Mouse (Mus musculus) heart, adult 18-20 months (tissue): ENCODE measurements around the gene Ephb2. TPM values are rescaled to one million over a fixed set of nuclear protein-coding genes. Genes with fewer than 3 reads are reported as not detected.
A peak's percentile ranks its signal among the peaks of the same experiment; 100 is the strongest.

Experiments used
- DNase-seq, 2 experiments: peaks; one replicate each; pipeline ENCODE4 v3.0.0; 2021 to 2022; ENCODE audit warnings: mixed read lengths in 1 of 2
- microRNA-seq, 2 experiments: library from miRNA; unstranded; fragments of <30 nt; microRNA quantifications; one replicate each; pipeline ENCODE4 v1.2.0; 2022
- total RNA-seq, 2 experiments: library from RNA; stranded (reverse); gene quantifications; 2 replicates each; pipeline ENCODE4 v1.2.3; 2021

Gene Ephb2
- total RNA-seq, 2 experiments from 2014 or later = 0.89 to 0.90 TPM

DNA sequence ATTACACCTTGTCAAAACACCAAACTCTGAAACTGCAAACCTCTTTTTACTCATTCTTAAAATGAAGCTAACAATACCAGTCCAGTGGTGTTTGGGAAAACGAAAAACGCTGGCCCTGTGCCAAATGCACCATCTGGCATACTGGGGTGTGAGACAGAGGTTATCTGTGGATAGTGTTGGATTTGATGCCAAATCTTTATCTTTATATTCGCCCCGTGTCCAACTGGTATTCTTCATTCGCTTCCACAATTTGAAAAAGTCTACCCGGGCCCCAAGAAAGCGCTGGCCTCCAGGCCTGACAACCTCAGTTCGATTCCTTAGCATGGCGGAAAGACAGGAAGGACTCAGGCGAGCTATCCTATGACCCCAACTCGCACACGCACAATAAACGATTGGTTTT is 234.3 kb downstream of the Ephb2 start:
- peak; percentile 46 to 66 for DNase-seq

DNA sequence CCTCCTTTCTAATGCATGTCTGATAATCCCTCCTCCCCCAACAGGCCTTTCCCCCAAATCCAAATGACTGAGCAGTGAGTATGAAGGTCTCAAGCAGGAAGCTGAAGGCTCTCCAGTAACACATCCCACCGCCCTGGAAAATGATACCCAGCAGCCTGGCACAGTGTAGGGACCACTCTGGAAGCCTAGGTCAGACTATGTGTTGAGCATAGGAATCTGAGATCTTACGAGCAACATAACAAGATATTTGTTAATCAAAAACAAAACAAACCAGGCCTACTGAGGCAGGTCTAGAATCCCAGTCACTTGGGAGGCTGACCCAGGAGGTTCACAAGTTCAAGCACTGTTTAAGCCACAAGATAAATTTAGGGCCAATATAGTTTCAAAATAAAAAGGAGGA is 235.3 kb downstream of the Ephb2 start:
- DNase-seq = no peak

DNA sequence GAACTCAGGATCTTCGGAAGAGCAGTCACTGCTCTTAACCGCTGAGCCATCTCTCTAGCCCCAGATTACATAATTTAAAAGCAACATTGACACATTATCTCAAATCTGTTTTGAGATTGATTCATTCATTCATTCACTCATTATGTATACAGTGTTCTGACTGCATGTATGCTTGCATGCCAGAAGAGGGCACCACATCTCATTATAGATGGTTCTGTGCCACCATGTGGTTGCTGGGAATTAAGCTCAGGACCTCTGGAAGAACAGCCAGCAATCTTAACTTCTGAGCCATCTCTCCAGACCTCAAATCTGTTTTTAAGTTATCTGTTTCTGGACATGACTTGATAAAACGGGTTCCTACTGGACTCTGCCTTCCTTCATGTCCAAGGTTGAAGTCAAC is 235.9 kb downstream of the Ephb2 start:
- no peak for DNase-seq

DNA sequence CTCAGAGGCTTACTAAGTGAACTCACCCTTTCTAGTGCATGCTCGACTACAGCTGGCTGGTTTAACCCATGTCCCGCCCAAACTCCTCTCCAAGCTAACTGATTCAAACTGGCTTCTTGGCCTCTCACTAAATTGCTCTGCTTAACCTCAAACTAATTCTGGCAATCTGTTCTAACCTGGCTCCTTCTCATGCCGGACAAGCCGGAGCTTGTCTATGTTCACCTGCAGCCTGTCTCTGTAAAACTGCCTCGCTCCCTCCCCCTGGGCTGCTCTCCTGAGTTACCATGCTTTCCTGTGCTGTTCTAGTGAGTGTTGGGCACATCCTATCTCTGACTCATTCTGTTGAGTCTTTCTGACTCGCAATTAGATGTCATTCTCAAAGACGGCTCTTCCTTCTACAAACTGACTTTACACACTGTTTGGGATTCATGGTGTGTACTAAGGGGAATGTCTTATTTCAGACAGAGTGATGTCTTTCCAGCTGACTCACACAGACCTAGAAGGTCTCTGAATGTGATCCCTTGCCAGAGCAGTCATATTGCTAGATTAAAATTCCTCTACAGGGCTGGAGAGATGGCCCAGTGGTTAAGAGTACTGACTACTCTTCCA is 237.4 kb downstream of the Ephb2 start:
- no peak for DNase-seq

Small RNA genes lying within 50 kb of the gene (microRNA-seq; reads per million reads assigned to microRNA genes)
- gene Gm22180 = 0 reads per million in 2 experiments

Other genes with a start within 250 kb of the Ephb2 start
- 10 to 100 TPM; 28.2 to 30.6 TPM for gene Kdm1a, start 233.3 kb downstream of the Ephb2 start, total RNA-seq
- not detected for gene Tex46, start 225.6 kb downstream of the Ephb2 start, total RNA-seq
- not detected for gene Lactbl1, start 213.4 kb downstream of the Ephb2 start, total RNA-seq
- 10 to 100 TPM; 42.6 to 54.2 TPM for gene C1qb, start 50.2 kb upstream of the Ephb2 start, total RNA-seq
- 10 to 100 TPM; 36.9 to 41.6 TPM for gene C1qc, start 57.1 kb upstream of the Ephb2 start, total RNA-seq
- 10 to 100 TPM; 44.4 to 55.2 TPM for gene C1qa, start 62.8 kb upstream of the Ephb2 start, total RNA-seq
- under 1 TPM in 1 of 2 experiments, not detected in 1; 0.07 TPM for gene Epha8, start 120.8 kb upstream of the Ephb2 start, total RNA-seq
- 1 to 10 TPM; 6.9 to 7.4 TPM for gene Zbtb40, start 212.8 kb upstream of the Ephb2 start, total RNA-seq